Mouse (Mus musculus): ENCODE measurements around the gene Mrpl32. TPM values are rescaled to one million over a fixed set of nuclear protein-coding genes. Genes with fewer than 3 reads are reported as not detected.
A peak's percentile ranks its signal among the peaks of the same experiment; 100 is the strongest.

The Mrpl32 gene
- polyA plus RNA-seq (2014; fragmentation: Nextera tagmentation; extraction: Ambion mirVana), result 124 and 128 TPM in 2 replicates

- Histone ChIP-seq H3K27ac (replicated peaks; ENCODE audit: low read depth, low read length) (peak within 1 kb of the TSS; percentile 71), H3K9me3 (ENCODE audit: control insufficient read depth, low read length) (no peaks in the 10 kb centered on the region)
Measured at GRCm38 (mm10) chr13:14612926-14613529, at the start of gene Mrpl32, which contains the start of gene Psma2. TSS of gene Mrpl32 (minus strand) at chr13:14613165. TSS of gene Psma2 (plus strand) at chr13:14613240.

GRCm38 (mm10) chr13:14649301-14649700 is 36.3 kb upstream of the Mrpl32 start:
- H3K4me1 ChIP-seq (ENCODE audit: control insufficient read depth, insufficient read depth, low read length), result no peaks in the 10 kb centered on the region
- H3K27me3 ChIP-seq (ENCODE audit: control insufficient read depth, insufficient read depth, low read length), result no peaks in the 10 kb centered on the region
- WGBS, result 27% methylated on average over 1 of the region's 1 CpGs
- H3K9me3 ChIP-seq (ENCODE audit: control insufficient read depth, low read length), result no peaks in the 10 kb centered on the region
- peak; percentile 83 for DNase-seq
- H3K4me3 ChIP-seq (replicated peaks; ENCODE audit: low read depth, low read length), result no peak overlapping the region
- H3K9ac ChIP-seq (replicated peaks; ENCODE audit: low read length), result no peak overlapping the region
- ATAC-seq (ENCODE audit: low FRiP score, low TSS enrichment), result no peak
- no peak overlapping the region for H3K27ac ChIP-seq (replicated peaks; ENCODE audit: low read depth, low read length)
- no peak overlapping the region for H3K4me2 ChIP-seq (ENCODE audit: low read length)
- no peaks in the 10 kb centered on the region for H3K36me3 ChIP-seq (ENCODE audit: control insufficient read depth, insufficient read depth, low read length)

More at GRCm38 (mm10) chr13:14612926-14613529, at the start of gene Mrpl32, which contains the start of gene Psma2:
- ATAC-seq (ENCODE audit: low FRiP score, low TSS enrichment) (peak; percentile 98), DNase-seq (peak; percentile 100)
- peaks cover 32% of the 10 kb centered on the region for H3K36me3 ChIP-seq (ENCODE audit: control insufficient read depth, insufficient read depth, low read length)
- WGBS, result under 1% methylated on average over 42 of the region's 42 CpGs
- peak within 1 kb of the TSS; percentile 90 for H3K4me3 ChIP-seq (replicated peaks; ENCODE audit: low read depth, low read length)
- peak within 1 kb of the TSS; percentile 83 for H3K4me2 ChIP-seq (ENCODE audit: low read length)
- peak within 1 kb of the TSS; percentile 86 for H3K9ac ChIP-seq (replicated peaks; ENCODE audit: low read length)
- peaks cover 10% of the 10 kb centered on the region; the same call in 1 of the 2 replicates for H3K4me1 ChIP-seq (ENCODE audit: control insufficient read depth, insufficient read depth, low read length)
- no peaks in the 10 kb centered on the region for H3K27me3 ChIP-seq (ENCODE audit: control insufficient read depth, insufficient read depth, low read length)

- H3K9me3 ChIP-seq (ENCODE audit: control insufficient read depth, low read length), result no peaks in the 10 kb centered on the region
- ATAC-seq (ENCODE audit: low FRiP score, low TSS enrichment) (no peak), DNase-seq (no peak)
- WGBS, result 76% methylated on average over 1 of the region's 1 CpGs
- peaks cover 40% of the 10 kb centered on the region for H3K36me3 ChIP-seq (ENCODE audit: control insufficient read depth, insufficient read depth, low read length)
- no peak overlapping the region for H3K9ac ChIP-seq (replicated peaks; ENCODE audit: low read length)
- no peaks in the 10 kb centered on the region for H3K27me3 ChIP-seq (ENCODE audit: control insufficient read depth, insufficient read depth, low read length)
- no peak overlapping the region for H3K4me2 ChIP-seq (ENCODE audit: low read length)
- H3K27ac ChIP-seq (replicated peaks; ENCODE audit: low read depth, low read length), result no peak overlapping the region
- H3K4me1 ChIP-seq (ENCODE audit: control insufficient read depth, insufficient read depth, low read length), result no peaks in the 10 kb centered on the region
- H3K4me3 ChIP-seq (replicated peaks; ENCODE audit: low read depth, low read length), result no peak overlapping the region
Measured at GRCm38 (mm10) chr13:14639998-14640397, 27.0 kb upstream of the Mrpl32 start.

GRCm38 (mm10) chr13:14629726-14630641 is 17.0 kb upstream of the Mrpl32 start, which contains the start of gene AW209491:
TSS of gene AW209491 (plus strand) at chr13:14630154.
- no peaks in the 10 kb centered on the region for H3K27me3 ChIP-seq (ENCODE audit: control insufficient read depth, insufficient read depth, low read length)
- no peaks in the 10 kb centered on the region for H3K9me3 ChIP-seq (ENCODE audit: control insufficient read depth, low read length)
- 2% methylated on average over 29 of the region's 29 CpGs for WGBS
- H3K4me1 ChIP-seq (ENCODE audit: control insufficient read depth, insufficient read depth, low read length), result peaks cover 15% of the 10 kb centered on the region
- ATAC-seq (ENCODE audit: low FRiP score, low TSS enrichment) (peak; percentile 94), DNase-seq (peak; percentile 96)
- H3K4me2 ChIP-seq (ENCODE audit: low read length), result peak within 1 kb of the TSS; percentile 74
- H3K27ac ChIP-seq (replicated peaks; ENCODE audit: low read depth, low read length), result peak within 1 kb of the TSS; percentile 81
- H3K36me3 ChIP-seq (ENCODE audit: control insufficient read depth, insufficient read depth, low read length), result peaks cover 28% of the 10 kb centered on the region
- peak within 1 kb of the TSS; percentile 66 for H3K4me3 ChIP-seq (replicated peaks; ENCODE audit: low read depth, low read length)
- peak within 1 kb of the TSS; percentile 92 for H3K9ac ChIP-seq (replicated peaks; ENCODE audit: low read length)

GRCm38 (mm10) chr13:14618724-14619123 is 5.8 kb upstream of the Mrpl32 start:
- no peak overlapping the region for H3K4me2 ChIP-seq (ENCODE audit: low read length)
- 36% methylated on average over 2 of the region's 2 CpGs for WGBS
- no peak overlapping the region for H3K4me3 ChIP-seq (replicated peaks; ENCODE audit: low read depth, low read length)
- no peaks in the 10 kb centered on the region for H3K4me1 ChIP-seq (ENCODE audit: control insufficient read depth, insufficient read depth, low read length)
- H3K36me3 ChIP-seq (ENCODE audit: control insufficient read depth, insufficient read depth, low read length), result peaks cover 58% of the 10 kb centered on the region
- peak; percentile 69 for ATAC-seq (ENCODE audit: low FRiP score, low TSS enrichment)
- H3K27me3 ChIP-seq (ENCODE audit: control insufficient read depth, insufficient read depth, low read length), result no peaks in the 10 kb centered on the region
- no peaks in the 10 kb centered on the region for H3K9me3 ChIP-seq (ENCODE audit: control insufficient read depth, low read length)
- no peak overlapping the region for H3K9ac ChIP-seq (replicated peaks; ENCODE audit: low read length)
- no peak overlapping the region for H3K27ac ChIP-seq (replicated peaks; ENCODE audit: low read depth, low read length)
- DNase-seq, result peak; percentile 84

- 1% methylated on average over 9 of the region's 9 CpGs for WGBS
- ATAC-seq (ENCODE audit: low FRiP score, low TSS enrichment), result no peak
Measured at GRCm38 (mm10) chr13:14613553-14613952, 588 bp upstream of the Mrpl32 start.

GRCm38 (mm10) chr13:14612463-14612862 is 502 bp downstream of the Mrpl32 start:
- Histone ChIP-seq H3K4me2 (ENCODE audit: low read length) (peak overlapping the region; percentile 69), H3K4me3 (replicated peaks; ENCODE audit: low read depth, low read length) (peak overlapping the region; percentile 90), H3K4me1 (ENCODE audit: control insufficient read depth, insufficient read depth, low read length) (peaks cover 10% of the 10 kb centered on the region; the same call in 1 of the 2 replicates), H3K9me3 (ENCODE audit: control insufficient read depth, low read length) (no peaks in the 10 kb centered on the region), H3K27me3 (ENCODE audit: control insufficient read depth, insufficient read depth, low read length) (no peaks in the 10 kb centered on the region), H3K9ac (replicated peaks; ENCODE audit: low read length) (peak overlapping the region; percentile 65; the same call in 1 of the 2 replicates), H3K27ac (replicated peaks; ENCODE audit: low read depth, low read length) (peak overlapping the region; percentile 71), H3K36me3 (ENCODE audit: control insufficient read depth, insufficient read depth, low read length) (peaks cover 29% of the 10 kb centered on the region)
- peak; percentile 80 for ATAC-seq (ENCODE audit: low FRiP score, low TSS enrichment)
- 5% methylated on average over 10 of the region's 10 CpGs for WGBS
- no peak for DNase-seq

More at GRCm38 (mm10) chr13:14613553-14613952, 588 bp upstream of the Mrpl32 start:
- no peak for DNase-seq
- peaks cover 10% of the 10 kb centered on the region; the same call in 1 of the 2 replicates for H3K4me1 ChIP-seq (ENCODE audit: control insufficient read depth, insufficient read depth, low read length)
- H3K9ac ChIP-seq (replicated peaks; ENCODE audit: low read length), result peak overlapping the region; percentile 86
- no peak overlapping the region for H3K27ac ChIP-seq (replicated peaks; ENCODE audit: low read depth, low read length)
- peak overlapping the region; percentile 83 for H3K4me2 ChIP-seq (ENCODE audit: low read length)
- H3K27me3 ChIP-seq (ENCODE audit: control insufficient read depth, insufficient read depth, low read length), result no peaks in the 10 kb centered on the region
- H3K9me3 ChIP-seq (ENCODE audit: control insufficient read depth, low read length), result no peaks in the 10 kb centered on the region
- H3K36me3 ChIP-seq (ENCODE audit: control insufficient read depth, insufficient read depth, low read length), result peaks cover 36% of the 10 kb centered on the region
- peak overlapping the region; percentile 90 for H3K4me3 ChIP-seq (replicated peaks; ENCODE audit: low read depth, low read length)

GRCm38 (mm10) chr13:14607616-14608015 is 5.3 kb downstream of the Mrpl32 start:
- ATAC-seq (ENCODE audit: low FRiP score, low TSS enrichment), result no peak
- H3K36me3 ChIP-seq (ENCODE audit: control insufficient read depth, insufficient read depth, low read length), result peaks cover 18% of the 10 kb centered on the region
- H3K4me3 ChIP-seq (replicated peaks; ENCODE audit: low read depth, low read length), result no peak overlapping the region
- no peaks in the 10 kb centered on the region for H3K27me3 ChIP-seq (ENCODE audit: control insufficient read depth, insufficient read depth, low read length)
- H3K4me1 ChIP-seq (ENCODE audit: control insufficient read depth, insufficient read depth, low read length), result peaks cover 10% of the 10 kb centered on the region; the same call in 1 of the 2 replicates
- no peak overlapping the region for H3K27ac ChIP-seq (replicated peaks; ENCODE audit: low read depth, low read length)
- no peak overlapping the region for H3K9ac ChIP-seq (replicated peaks; ENCODE audit: low read length)
- no peak overlapping the region for H3K4me2 ChIP-seq (ENCODE audit: low read length)
- DNase-seq, result no peak
- H3K9me3 ChIP-seq (ENCODE audit: control insufficient read depth, low read length), result no peaks in the 10 kb centered on the region

All from midbrain, embryonic 14.5 days (tissue).